Comparison of ENCODE assay signal across 9 mouse cellular contexts in genomic region chrY:1246117-1246516, GRCm38 (mm10). TPM values are rescaled to one million over a fixed set of nuclear protein-coding genes. Genes with fewer than 3 reads are reported as not detected.
DNase-seq lines count a peak whose midpoint lies in the region; ATAC-seq and TF ChIP-seq lines count a peak whose summit lies in the region.
"Had no signal": no experiment of that assay in that cellular context is flagged by ENCODE, and none has a peak within 500 bp of the region (broad histone marks: within the 10 kb centered on the region; RNA-seq: fewer than 3 reads in every experiment).

No protein-coding gene starts in this region.

- ATAC-seq in intestine, embryonic 14.5 days (replicated peaks; ENCODE audit: low FRiP score, low TSS enrichment, low read depth): no peak
- no peak for ATAC-seq in intestine, embryonic 16.5 days
- peak; percentile 32 for ATAC-seq in CD4-positive, CD25-positive, alpha-beta regulatory T cell, adult 4 months
- no peak for ATAC-seq in liver, embryonic 16.5 days (ENCODE audit: low read depth)
- ATAC-seq in granulocyte monocyte progenitor cell, adult 5-6 weeks (replicated peaks; ENCODE audit: poor library complexity, severe bottlenecking): no peak

- no peaks in the 10 kb centered on the region for H3K27me3 ChIP-seq in intestine, embryonic 14.5 days (replicated peaks; ENCODE audit: control insufficient read depth, insufficient read depth, low read length)
- no peaks in the 10 kb centered on the region for H3K27me3 ChIP-seq in intestine, embryonic 16.5 days (replicated peaks; ENCODE audit: control insufficient read depth, insufficient read depth, low read length)
- no peaks in the 10 kb centered on the region for H3K27me3 ChIP-seq in embryonic facial prominence, embryonic 10.5 days (replicated peaks; ENCODE audit: low read depth, poor library complexity, severe bottlenecking)
- no peaks in the 10 kb centered on the region for H3K27me3 ChIP-seq in liver, embryonic 16.5 days (ENCODE audit: control insufficient read depth, insufficient read depth, low read depth, low read length)
- H3K27me3 ChIP-seq in heart, adult 2 months (ENCODE audit: control insufficient read depth, insufficient read depth, low read length): no peaks in the 10 kb centered on the region

- peak overlapping the region; percentile 42 for H3K4me3 ChIP-seq in intestine, embryonic 14.5 days (ENCODE audit: low read depth, low read length)
- H3K4me3 ChIP-seq in intestine, embryonic 16.5 days (ENCODE audit: low read length): no peak overlapping the region
- H3K4me3 ChIP-seq in embryonic facial prominence, embryonic 10.5 days: peak overlapping the region; percentile 54; the same call in 1 of the 2 replicates
- H3K4me3 ChIP-seq in liver, embryonic 16.5 days (ENCODE audit: low read depth, low read length): no peak overlapping the region
- H3K4me3 ChIP-seq in heart, adult 2 months: no peak overlapping the region

- H3K79me2 ChIP-seq in heart, adult 2 months (replicated peaks; ENCODE audit: control insufficient read depth, insufficient read depth, low read length): no peaks in the 10 kb centered on the region

- TF ChIP-seq CTCF in heart, adult 2 months (IDR thresholded peaks at IDR 0.05): no peak

- TF ChIP-seq EP300 in heart, adult 2 months (IDR thresholded peaks at IDR 0.05; ENCODE audit: insufficient read depth, low read depth, low read length): no peak

- no peak for DNase-seq in intestine, embryonic 14.5 days (ENCODE audit: low spot score)
- DNase-seq in embryonic facial prominence, embryonic 10.5 days (ENCODE audit: low spot score): no peak
- DNase-seq in heart, adult 2 months: no peak

- no peak for TF ChIP-seq POLR2A in heart, adult 2 months (IDR thresholded peaks at IDR 0.05; ENCODE audit: insufficient read depth, low read depth, low read length)

- no peaks in the 10 kb centered on the region for H3K36me3 ChIP-seq in intestine, embryonic 14.5 days (ENCODE audit: control insufficient read depth, insufficient read depth, low read length)
- H3K36me3 ChIP-seq in intestine, embryonic 16.5 days (ENCODE audit: control insufficient read depth, insufficient read depth, low read length): no peaks in the 10 kb centered on the region
- no peaks in the 10 kb centered on the region for H3K36me3 ChIP-seq in embryonic facial prominence, embryonic 10.5 days (replicated peaks)
- no peaks in the 10 kb centered on the region for H3K36me3 ChIP-seq in liver, embryonic 16.5 days (ENCODE audit: control insufficient read depth, insufficient read depth)
- H3K36me3 ChIP-seq in heart, adult 2 months (ENCODE audit: control insufficient read depth, insufficient read depth, low read length): no peaks in the 10 kb centered on the region
- H3K36me3 ChIP-seq: G1E had no signal

- H3K4me1 ChIP-seq in intestine, embryonic 14.5 days (replicated peaks; ENCODE audit: control insufficient read depth, insufficient read depth, low read length): no peaks in the 10 kb centered on the region
- H3K4me1 ChIP-seq in intestine, embryonic 16.5 days (ENCODE audit: control insufficient read depth, insufficient read depth, low read length): no peaks in the 10 kb centered on the region
- H3K4me1 ChIP-seq in embryonic facial prominence, embryonic 10.5 days: no peaks in the 10 kb centered on the region
- no peaks in the 10 kb centered on the region for H3K4me1 ChIP-seq in liver, embryonic 16.5 days (ENCODE audit: control insufficient read depth, low read depth, low read length)
- H3K4me1 ChIP-seq in heart, adult 2 months (ENCODE audit: control insufficient read depth, insufficient read depth, low read length): no peaks in the 10 kb centered on the region

- H3K9ac ChIP-seq in intestine, embryonic 14.5 days (ENCODE audit: low read length): no peak overlapping the region
- H3K9ac ChIP-seq in intestine, embryonic 16.5 days (ENCODE audit: low read depth, low read length): no peak overlapping the region
- no peak overlapping the region for H3K9ac ChIP-seq in liver, embryonic 16.5 days (ENCODE audit: low read depth, low read length)
- H3K9ac ChIP-seq in heart, adult 2 months (ENCODE audit: low read depth, low read length): no peak overlapping the region

- 58% methylated on average over 3 of the region's 6 CpGs for WGBS in intestine, embryonic 14.5 days
- 60% methylated on average over 6 of the region's 6 CpGs for WGBS in intestine, embryonic 16.5 days
- WGBS in embryonic facial prominence, embryonic 10.5 days: 67% methylated on average over 6 of the region's 6 CpGs
- 46% methylated on average over 5 of the region's 6 CpGs for WGBS in liver, embryonic 16.5 days (ENCODE audit: insufficient replicate concordance)
- 31% methylated on average over 4 of the region's 6 CpGs for WGBS in heart, adult 2 months

- no peak overlapping the region for H3K27ac ChIP-seq in intestine, embryonic 14.5 days (ENCODE audit: low read depth)
- H3K27ac ChIP-seq in intestine, embryonic 16.5 days (ENCODE audit: low read length): no peak overlapping the region
- no peak overlapping the region for H3K27ac ChIP-seq in embryonic facial prominence, embryonic 10.5 days (replicated peaks)
- H3K27ac ChIP-seq in liver, embryonic 16.5 days (ENCODE audit: low read length): no peak overlapping the region
- H3K27ac ChIP-seq in heart, adult 2 months: no peak overlapping the region

- H3K4me2 ChIP-seq in intestine, embryonic 14.5 days (ENCODE audit: low read length): peak overlapping the region; percentile 35; the same call in 1 of the 2 replicates
- H3K4me2 ChIP-seq in intestine, embryonic 16.5 days (ENCODE audit: low read depth, low read length): no peak overlapping the region
- H3K4me2 ChIP-seq in liver, embryonic 16.5 days (ENCODE audit: low read depth, low read length): peak overlapping the region; percentile 17; the same call in 1 of the 2 replicates

- no peaks in the 10 kb centered on the region for H3K9me3 ChIP-seq in intestine, embryonic 14.5 days (ENCODE audit: control insufficient read depth, low read length)
- no peaks in the 10 kb centered on the region for H3K9me3 ChIP-seq in intestine, embryonic 16.5 days (ENCODE audit: control insufficient read depth, low read length)
- no peaks in the 10 kb centered on the region for H3K9me3 ChIP-seq in embryonic facial prominence, embryonic 10.5 days
- H3K9me3 ChIP-seq in liver, embryonic 16.5 days (replicated peaks; ENCODE audit: control insufficient read depth, low read length): no peaks in the 10 kb centered on the region
- H3K9me3 ChIP-seq: G1E had no signal

- intact Hi-C loops in heart, adult 2 months (cut with DNase I): no loop called here

RNA-seq across cellular contexts. Expression of gene Uty, which starts 0.6 kb away (rescaled TPM):
- polyA plus RNA-seq in intestine, embryonic 14.5 days (2014; fragmentation: Nextera tagmentation; extraction: Ambion mirVana): 20.6 TPM in 1 of 2 replicates, not detected in the other
- 5.0 and 8.5 TPM in 2 replicates for polyA plus RNA-seq in intestine, embryonic 16.5 days (2015; fragmentation: Nextera tagmentation; extraction: Ambion mirVana)
- polyA plus RNA-seq in CD4-positive, CD25-positive, alpha-beta regulatory T cell, adult 4 months (2017; shearing (Covaris generic)): 10 to 100 TPM; 68.4 to 94.0 TPM
- 12.8 and 16.4 TPM in 2 replicates for polyA plus RNA-seq in embryonic facial prominence, embryonic 10.5 days (2016; fragmentation: Nextera tagmentation; extraction: Ambion mirVana)
- 2.0 and 4.9 TPM in 2 replicates for polyA plus RNA-seq in liver, embryonic 16.5 days (2015; fragmentation: Nextera tagmentation; extraction: Ambion mirVana)
- total RNA-seq in granulocyte monocyte progenitor cell, adult 5-6 weeks (2014; fragmentation: Nextera tagmentation): 27.0 and 30.7 TPM in 2 replicates
- 29.1 and 33.6 TPM in 2 replicates for total RNA-seq in granulocyte monocyte progenitor cell, adult 5-6 weeks (2017)
- total RNA-seq in heart, adult 2 months (2021): 10 to 100 TPM in 1 of 2 experiments, not detected in 1; 21.1 TPM
- polyA plus RNA-seq in heart, adult 2 months (2012; rRNA removed): 4.1 TPM in 1 of 2 replicates, not detected in the other
- total RNA-seq: G1E had no signal
- polyA plus RNA-seq: G1E; lung, postnatal 0 days had no signal

RNA-seq across cellular contexts. Expression of gene Ddx3y, which starts 40.3 kb away (rescaled TPM):
- polyA plus RNA-seq in intestine, embryonic 14.5 days (2014; fragmentation: Nextera tagmentation; extraction: Ambion mirVana): 36.0 TPM in 1 of 2 replicates, not detected in the other
- 11.1 and 18.3 TPM in 2 replicates for polyA plus RNA-seq in intestine, embryonic 16.5 days (2015; fragmentation: Nextera tagmentation; extraction: Ambion mirVana)
- polyA plus RNA-seq in CD4-positive, CD25-positive, alpha-beta regulatory T cell, adult 4 months (2017; shearing (Covaris generic)): 100 to 1,000 TPM; 102 to 140 TPM
- 16.3 and 17.5 TPM in 2 replicates for polyA plus RNA-seq in embryonic facial prominence, embryonic 10.5 days (2016; fragmentation: Nextera tagmentation; extraction: Ambion mirVana)
- polyA plus RNA-seq in liver, embryonic 16.5 days (2015; fragmentation: Nextera tagmentation; extraction: Ambion mirVana): 6.4 and 13.6 TPM in 2 replicates
- total RNA-seq in granulocyte monocyte progenitor cell, adult 5-6 weeks (2014; fragmentation: Nextera tagmentation): 37.5 and 41.1 TPM in 2 replicates
- 60.2 and 69.1 TPM in 2 replicates for total RNA-seq in granulocyte monocyte progenitor cell, adult 5-6 weeks (2017)
- total RNA-seq in heart, adult 2 months (2021): 10 to 100 TPM in 1 of 2 experiments, not detected in 1; 67.3 TPM
- 6.5 TPM in 1 of 2 replicates, not detected in the other for polyA plus RNA-seq in heart, adult 2 months (2012; rRNA removed)
- polyA plus RNA-seq: G1E; lung, postnatal 0 days had no signal

Comparison
In these comparisons a context has a peak if more than half of its experiments do, and no peak if none do; other contexts are left out.
1. H3K4me3 ChIP-seq: peak in intestine, embryonic 14.5 days (single experiment) and embryonic facial prominence, embryonic 10.5 days (single experiment); none in intestine, embryonic 16.5 days (single experiment), liver, embryonic 16.5 days (single experiment) and heart, adult 2 months (single experiment).